Mouse (Mus musculus) C2C12 (cell line): ENCODE data around the gene Dnajb7. TPM values are rescaled to one million over a fixed set of nuclear protein-coding genes. Genes with fewer than 3 reads are reported as not detected.

Source experiments
- H3K27me3 ChIP-seq: one replicate; pipeline ENCODE4 v1.6.1; 2011; ENCODE audit not compliant: control insufficient read depth, insufficient read depth, insufficient read length
- H3K36me3 ChIP-seq: one replicate; pipeline ENCODE4 v1.6.1; 2011; ENCODE audit not compliant: control insufficient read depth, insufficient read depth
- H3K4me3 ChIP-seq: one replicate; pipeline ENCODE4 v1.5.1; 2011; ENCODE audit warnings: mild to moderate bottlenecking, control low read depth; ENCODE audit not compliant: poor library complexity, insufficient read depth, severe bottlenecking
- H3K79me2 ChIP-seq: one replicate; pipeline ENCODE4 v1.6.1; 2011; ENCODE audit not compliant: control insufficient read depth, insufficient read depth
- H3K79me3 ChIP-seq: one replicate; pipeline ENCODE4 v1.6.1; 2011; ENCODE audit warnings: low read depth, control low read depth
- H3ac ChIP-seq: one replicate; pipeline ENCODE3; 2011; ENCODE audit warnings: low read depth; ENCODE audit not compliant: control insufficient read depth, insufficient read length
- CEBPB ChIP-seq: IDR thresholded peaks from one replicate; pipeline ENCODE4 v1.6.1; 2011; ENCODE audit warnings: low read depth, mild to moderate bottlenecking, control low read depth, moderate library complexity
- CTCF ChIP-seq: IDR thresholded peaks from one replicate; pipeline ENCODE4 v1.5.1; 2011; ENCODE audit not compliant: control insufficient read depth, insufficient read depth, insufficient read length
- FOSL1 ChIP-seq: IDR thresholded peaks from one replicate; pipeline ENCODE4 v1.8.0; 2011; ENCODE audit warnings: mild to moderate bottlenecking, low read length; ENCODE audit not compliant: poor library complexity, insufficient read depth, severe bottlenecking
- MAX ChIP-seq: IDR thresholded peaks from one replicate; pipeline ENCODE4 v1.6.1; 2011; ENCODE audit warnings: mild to moderate bottlenecking, control low read depth
- MYOD1 ChIP-seq: IDR thresholded peaks from one replicate; pipeline ENCODE4 v1.6.1; 2011; ENCODE audit warnings: low read depth; ENCODE audit not compliant: control insufficient read depth, insufficient read length
- MYOG ChIP-seq: IDR thresholded peaks from one replicate; pipeline ENCODE4 v1.6.1; 2011; ENCODE audit not compliant: control insufficient read depth, insufficient read length; ENCODE audit errors: extremely low read depth
- USF1 ChIP-seq: IDR thresholded peaks from one replicate; pipeline ENCODE4 v1.6.1; 2011; ENCODE audit warnings: low read depth, mild to moderate bottlenecking, control low read depth, moderate library complexity
- long read RNA-seq, 2 experiments: library from polyadenylated mRNA; unstranded; transcript quantifications; one replicate each; pipeline ENCODE4 v2.0.0; 2019 to 2020
- polyA plus RNA-seq: library from polyadenylated mRNA; unstranded; fragments of >200 nt; fragmentation: generic; extraction: Trizol; gene quantifications from one replicate; pipeline ENCODE4 v1.2.1, GENCODE M21; 2012; ENCODE audit warnings: missing spikeins

Gene Dnajb7
- polyA plus RNA-seq, result 0.09 TPM
- long read RNA-seq, experiment 1, result 0 reads
- long read RNA-seq, experiment 2, result 0 reads

- Histone ChIP-seq H3K79me2 (peaks cover 53% of the 10 kb centered on the region), H3K36me3 (peaks cover under 1% of the 10 kb centered on the region), H3ac (no peak within 1 kb of the TSS), H3K4me3 (no peak within 1 kb of the TSS), H3K27me3 (no peaks in the 10 kb centered on the region), H3K79me3 (peaks cover 10% of the 10 kb centered on the region)
- TF ChIP-seq MAX (no peak), CEBPB (no peak), CTCF (no peak), MYOG (no peak), FOSL1 (no peak), MYOD1 (no peak), USF1 (no peak)
Observed at GRCm38 (mm10) chr15:81408199-81408598, at the start of gene Dnajb7. TSS of gene Dnajb7 (minus strand) at chr15:81408299.

DNA sequence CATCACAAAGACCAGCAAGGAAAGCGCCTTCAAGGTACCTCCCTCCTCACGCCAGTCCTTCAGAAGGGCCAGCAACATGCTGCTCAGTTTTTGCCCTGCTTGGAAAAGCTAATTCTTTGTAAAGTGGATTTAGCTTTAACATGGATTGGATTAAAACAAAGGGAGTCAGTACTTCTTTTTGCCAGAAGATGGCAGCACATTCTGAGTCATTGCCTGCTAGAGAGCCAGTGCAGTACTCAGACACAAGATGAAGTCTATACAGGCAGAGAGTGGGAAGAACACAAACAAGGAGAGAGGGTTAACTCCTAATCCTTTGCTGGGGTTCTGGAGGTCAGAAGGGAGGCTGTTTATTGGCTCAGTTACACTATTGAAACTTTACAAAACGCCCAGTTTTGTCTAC lies 40.4 kb upstream of the Dnajb7 start:
- H3K79me3 ChIP-seq, result no peaks in the 10 kb centered on the region
- TF ChIP-seq MYOD1 (no peak), FOSL1 (no peak), CTCF (peak; percentile 45), CEBPB (no peak)
- peaks cover 45% of the 10 kb centered on the region for H3K36me3 ChIP-seq
- H3K27me3 ChIP-seq, result no peaks in the 10 kb centered on the region
- H3K4me3 ChIP-seq, result no peak overlapping the region
- H3K79me2 ChIP-seq, result no peaks in the 10 kb centered on the region
- no peak overlapping the region for H3ac ChIP-seq

GRCm38 (mm10) chr15:81439236-81439635 lies 31.1 kb upstream of the Dnajb7 start:
- Histone ChIP-seq H3K79me3 (no peaks in the 10 kb centered on the region), H3ac (no peak overlapping the region), H3K36me3 (peaks cover 53% of the 10 kb centered on the region), H3K27me3 (no peaks in the 10 kb centered on the region), H3K79me2 (no peaks in the 10 kb centered on the region), H3K4me3 (no peak overlapping the region)
- TF ChIP-seq MYOD1, result no peak
- TF ChIP-seq CEBPB, result no peak
- no peak for TF ChIP-seq CTCF
- no peak for TF ChIP-seq FOSL1
- no peak for TF ChIP-seq USF1
- no peak for TF ChIP-seq MYOG
- TF ChIP-seq MAX, result no peak

GRCm38 (mm10) chr15:81438345-81438744 lies 30.2 kb upstream of the Dnajb7 start:
- no peaks in the 10 kb centered on the region for H3K79me2 ChIP-seq
- H3K36me3 ChIP-seq, result peaks cover 54% of the 10 kb centered on the region
- no peaks in the 10 kb centered on the region for H3K79me3 ChIP-seq
- H3ac ChIP-seq, result no peak overlapping the region
- no peak for TF ChIP-seq MAX
- no peak for TF ChIP-seq USF1
- no peak for TF ChIP-seq CTCF
- TF ChIP-seq MYOD1, result no peak
- TF ChIP-seq FOSL1, result no peak
- TF ChIP-seq MYOG, result no peak
- no peak for TF ChIP-seq CEBPB
- H3K4me3 ChIP-seq, result no peak overlapping the region
- no peaks in the 10 kb centered on the region for H3K27me3 ChIP-seq

- no peak overlapping the region for H3K4me3 ChIP-seq
- no peak overlapping the region for H3ac ChIP-seq
- H3K79me2 ChIP-seq, result no peaks in the 10 kb centered on the region
- H3K36me3 ChIP-seq, result peaks cover 48% of the 10 kb centered on the region
- H3K27me3 ChIP-seq, result no peaks in the 10 kb centered on the region
- no peaks in the 10 kb centered on the region for H3K79me3 ChIP-seq
- no peak for TF ChIP-seq USF1
- no peak for TF ChIP-seq CEBPB
- no peak for TF ChIP-seq CTCF
- no peak for TF ChIP-seq FOSL1
- TF ChIP-seq MYOG, result no peak
- TF ChIP-seq MYOD1, result no peak
- TF ChIP-seq MAX, result no peak
Observed at GRCm38 (mm10) chr15:81431195-81431594, 23.1 kb upstream of the Dnajb7 start.

DNA sequence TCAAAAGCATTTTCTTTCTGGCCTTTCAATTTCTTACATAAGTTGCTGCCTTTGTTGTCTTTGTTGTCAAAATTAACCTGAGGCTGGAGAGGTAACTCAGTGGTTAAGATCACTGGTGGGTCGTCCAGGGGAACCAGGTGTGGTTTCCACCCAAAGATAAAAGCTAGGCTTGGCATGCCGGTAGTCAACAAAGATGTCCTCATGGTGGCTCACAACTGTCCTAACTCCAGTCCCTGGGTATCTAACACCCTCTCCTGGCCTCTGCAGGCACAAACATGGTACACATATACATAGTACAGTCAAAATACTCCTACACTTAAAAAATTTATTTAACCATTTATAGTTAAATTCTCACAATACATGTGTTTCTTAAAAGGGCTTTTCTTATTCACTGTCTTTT lies 19.8 kb upstream of the Dnajb7 start:
- Histone ChIP-seq H3K79me3 (no peaks in the 10 kb centered on the region), H3K4me3 (no peak overlapping the region), H3ac (no peak overlapping the region), H3K79me2 (no peaks in the 10 kb centered on the region), H3K36me3 (peaks cover 44% of the 10 kb centered on the region), H3K27me3 (no peaks in the 10 kb centered on the region)
- TF ChIP-seq MYOG (no peak), CTCF (no peak), MYOD1 (no peak), MAX (no peak), CEBPB (no peak), USF1 (no peak), FOSL1 (no peak)
